Mouse (Mus musculus): ENCODE measurements at regions not wholly inside any gene's neighbourhood (a gene's known extent, or its start where the extent isn't known, plus 50 kb on each side); places are given as distances from the start of the nearest gene placed in this dataset.

GRCm38 (mm10) chr10:117542886-117543695 lies 86.2 kb upstream of the Cpm start:
- TF ChIP-seq POLR2A (IDR thresholded peaks at IDR 0.05; ENCODE audit: borderline replicate concordance, control insufficient read depth, low read depth, low read length) (no peak), CTCF (IDR thresholded peaks at IDR 0.05; ENCODE audit: control insufficient read depth, insufficient read depth, low read length) (no peak)

Data from bone marrow, adult 2 months (tissue).